Mouse (Mus musculus): Measurements from ENCODE around the gene Gm10563. TPM values are rescaled to one million over a fixed set of nuclear protein-coding genes. Genes with fewer than 3 reads are reported as not detected.

Gene Gm10563
- total RNA-seq, 2 experiments from 2014 or later = not detected

GRCm38 (mm10) chr4:155651553-155652269 lies 6.5 kb upstream of the Gm10563 start:
- H3K27ac ChIP-seq = no peak overlapping the region
- no peak overlapping the region for H3K4me3 ChIP-seq
- DNase-seq (ENCODE audit: extremely low spot score in 1 of 2, low spot score in 2 of 2) = no peak
- no peak for TF ChIP-seq CTCF (IDR thresholded peaks at IDR 0.05)
- intact Hi-C loops (cut with DNase I) = loop anchor here (5.0 kb wide), 1 partner anchor 101 kb away; no protein-coding TSS in a partner anchor

GRCm38 (mm10) chr4:155649355-155649754 lies 4.1 kb upstream of the Gm10563 start:
- intact Hi-C loops (cut with DNase I) = no loop called here
- Histone ChIP-seq H3K27ac (no peak overlapping the region), H3K4me3 (no peak overlapping the region)
- no peak for TF ChIP-seq CTCF (IDR thresholded peaks at IDR 0.05)
- no peak for DNase-seq (ENCODE audit: extremely low spot score in 1 of 2, low spot score in 2 of 2)

- intact Hi-C loops (cut with DNase I) = no loop called here
- H3K4me3 ChIP-seq = no peak overlapping the region
- DNase-seq (ENCODE audit: extremely low spot score in 1 of 2, low spot score in 2 of 2) = no peak
- TF ChIP-seq CTCF (IDR thresholded peaks at IDR 0.05) = no peak
- H3K27ac ChIP-seq = no peak overlapping the region
These were observed 513 bp upstream of the Gm10563 start for GRCm38 (mm10) chr4:155645721-155646120.

- no peak for DNase-seq (ENCODE audit: extremely low spot score in 1 of 2, low spot score in 2 of 2)
- no peak overlapping the region for H3K4me3 ChIP-seq
- intact Hi-C loops (cut with DNase I) = no loop called here
- no peak for TF ChIP-seq CTCF (IDR thresholded peaks at IDR 0.05)
- H3K27ac ChIP-seq = no peak overlapping the region
These were observed 1.7 kb downstream of the Gm10563 start for GRCm38 (mm10) chr4:155643531-155643930.

- no peak overlapping the region for H3K27ac ChIP-seq
- no peak for DNase-seq (ENCODE audit: extremely low spot score in 1 of 2, low spot score in 2 of 2)
- H3K4me3 ChIP-seq = no peak overlapping the region
- intact Hi-C loops (cut with DNase I) = no loop called here
- TF ChIP-seq CTCF (IDR thresholded peaks at IDR 0.05) = no peak
These were observed 9.3 kb downstream of the Gm10563 start for GRCm38 (mm10) chr4:155635766-155636499.

GRCm38 (mm10) chr4:155630267-155630666 lies 14.9 kb downstream of the Gm10563 start:
- no peak for TF ChIP-seq CTCF (IDR thresholded peaks at IDR 0.05)
- H3K4me3 ChIP-seq = no peak overlapping the region
- no peak overlapping the region for H3K27ac ChIP-seq
- intact Hi-C loops (cut with DNase I) = loop anchor here (1.0 kb wide), 1 partner anchor 12 kb away; no protein-coding TSS in a partner anchor
- DNase-seq (ENCODE audit: extremely low spot score in 1 of 2, low spot score in 2 of 2) = no peak

GRCm38 (mm10) chr4:155624338-155625291 lies 20.6 kb downstream of the Gm10563 start, which contains the start of gene Cdk11b:
TSS of gene Cdk11b (plus strand) at chr4:155624854.
- no peak; the same call in 1 of the 2 replicates for TF ChIP-seq CTCF (IDR thresholded peaks at IDR 0.05)
- Histone ChIP-seq H3K27ac (peak within 1 kb of the TSS; percentile 96), H3K4me3 (peak within 1 kb of the TSS; percentile 78)
- peak; percentile 97 for DNase-seq (ENCODE audit: extremely low spot score in 1 of 2, low spot score in 2 of 2)
- intact Hi-C loops (cut with DNase I) = loop anchor here (1.0 to 5.0 kb wide), 2 partner anchors 38 to 81 kb away; no protein-coding TSS in a partner anchor

GRCm38 (mm10) chr4:155618321-155618720 lies 26.9 kb downstream of the Gm10563 start:
- intact Hi-C loops (cut with DNase I) = no loop called here
- no peak for TF ChIP-seq CTCF (IDR thresholded peaks at IDR 0.05)
- no peak for DNase-seq (ENCODE audit: extremely low spot score in 1 of 2, low spot score in 2 of 2)
- Histone ChIP-seq H3K4me3 (no peak overlapping the region), H3K27ac (no peak overlapping the region)

GRCm38 (mm10) chr4:155613264-155613663 lies 31.9 kb downstream of the Gm10563 start:
- no peak for DNase-seq (ENCODE audit: extremely low spot score in 1 of 2, low spot score in 2 of 2)
- Histone ChIP-seq H3K27ac (peak overlapping the region; percentile 42; the same call in 1 of the 2 replicates), H3K4me3 (no peak overlapping the region)
- no peak for TF ChIP-seq CTCF (IDR thresholded peaks at IDR 0.05)
- intact Hi-C loops (cut with DNase I) = no loop called here

- intact Hi-C loops (cut with DNase I) = no loop called here
- H3K4me3 ChIP-seq = no peak overlapping the region
- DNase-seq (ENCODE audit: extremely low spot score in 1 of 2, low spot score in 2 of 2) = no peak
- H3K27ac ChIP-seq = no peak overlapping the region
- TF ChIP-seq CTCF (IDR thresholded peaks at IDR 0.05) = no peak
These were observed 33.3 kb downstream of the Gm10563 start for GRCm38 (mm10) chr4:155611860-155612259.

- no peak for TF ChIP-seq CTCF (IDR thresholded peaks at IDR 0.05)
- DNase-seq (ENCODE audit: extremely low spot score in 1 of 2, low spot score in 2 of 2) = no peak
- Histone ChIP-seq H3K4me3 (no peak overlapping the region), H3K27ac (no peak overlapping the region)
- intact Hi-C loops (cut with DNase I) = no loop called here
These were observed 38.4 kb downstream of the Gm10563 start for GRCm38 (mm10) chr4:155606825-155607224.

Data from left cerebral cortex, adult 2 months (tissue).